Mouse (Mus musculus): ENCODE measurements at regions not wholly inside any gene's neighbourhood (a gene's known extent, or its start where the extent isn't known, plus 50 kb on each side); places are given as distances from the start of the nearest gene placed in this dataset.

GRCm38 (mm10) chr4:140307481-140307880, 60.9 kb upstream of the Igsf21 start:
- Histone ChIP-seq H3ac (ENCODE audit: control insufficient read depth, insufficient read length, low read depth) (no peak overlapping the region), H3K4me3 (ENCODE audit: insufficient read depth, poor library complexity, severe bottlenecking) (no peak overlapping the region), H3K36me3 (ENCODE audit: control insufficient read depth, insufficient read depth) (no peaks in the 10 kb centered on the region), H3K79me2 (ENCODE audit: control insufficient read depth, insufficient read depth) (no peaks in the 10 kb centered on the region), H3K79me3 (ENCODE audit: low read depth) (no peaks in the 10 kb centered on the region), H3K27me3 (ENCODE audit: control insufficient read depth, insufficient read depth, insufficient read length) (no peaks in the 10 kb centered on the region)
- TF ChIP-seq CTCF (IDR thresholded peaks at IDR 0.05; ENCODE audit: control insufficient read depth, insufficient read depth, insufficient read length) (no peak), MYOG (IDR thresholded peaks at IDR 0.05; ENCODE audit: control insufficient read depth, extremely low read depth, insufficient read length) (no peak), FOSL1 (IDR thresholded peaks at IDR 0.05; ENCODE audit: insufficient read depth, low read length, poor library complexity, severe bottlenecking) (no peak), MYOD1 (IDR thresholded peaks at IDR 0.05; ENCODE audit: control insufficient read depth, insufficient read length, low read depth) (no peak), MAX (IDR thresholded peaks at IDR 0.05) (no peak), CEBPB (IDR thresholded peaks at IDR 0.05; ENCODE audit: low read depth) (no peak), USF1 (IDR thresholded peaks at IDR 0.05; ENCODE audit: low read depth) (no peak)

GRCm38 (mm10) chr4:140304960-140305359, 58.4 kb upstream of the Igsf21 start:
- Histone ChIP-seq H3K4me3 (ENCODE audit: insufficient read depth, poor library complexity, severe bottlenecking) (no peak overlapping the region), H3K27me3 (ENCODE audit: control insufficient read depth, insufficient read depth, insufficient read length) (no peaks in the 10 kb centered on the region), H3ac (ENCODE audit: control insufficient read depth, insufficient read length, low read depth) (no peak overlapping the region), H3K36me3 (ENCODE audit: control insufficient read depth, insufficient read depth) (no peaks in the 10 kb centered on the region), H3K79me3 (ENCODE audit: low read depth) (no peaks in the 10 kb centered on the region), H3K79me2 (ENCODE audit: control insufficient read depth, insufficient read depth) (no peaks in the 10 kb centered on the region)
- TF ChIP-seq CTCF (IDR thresholded peaks at IDR 0.05; ENCODE audit: control insufficient read depth, insufficient read depth, insufficient read length) (no peak), MYOD1 (IDR thresholded peaks at IDR 0.05; ENCODE audit: control insufficient read depth, insufficient read length, low read depth) (no peak), USF1 (IDR thresholded peaks at IDR 0.05; ENCODE audit: low read depth) (no peak), MAX (IDR thresholded peaks at IDR 0.05) (no peak), MYOG (IDR thresholded peaks at IDR 0.05; ENCODE audit: control insufficient read depth, extremely low read depth, insufficient read length) (no peak), CEBPB (IDR thresholded peaks at IDR 0.05; ENCODE audit: low read depth) (no peak), FOSL1 (IDR thresholded peaks at IDR 0.05; ENCODE audit: insufficient read depth, low read length, poor library complexity, severe bottlenecking) (no peak)

- Histone ChIP-seq H3K4me3 (ENCODE audit: insufficient read depth, poor library complexity, severe bottlenecking) (no peak overlapping the region), H3K36me3 (ENCODE audit: control insufficient read depth, insufficient read depth) (no peaks in the 10 kb centered on the region), H3K79me3 (ENCODE audit: low read depth) (no peaks in the 10 kb centered on the region), H3ac (ENCODE audit: control insufficient read depth, insufficient read length, low read depth) (no peak overlapping the region), H3K79me2 (ENCODE audit: control insufficient read depth, insufficient read depth) (no peaks in the 10 kb centered on the region), H3K27me3 (ENCODE audit: control insufficient read depth, insufficient read depth, insufficient read length) (no peaks in the 10 kb centered on the region)
- TF ChIP-seq CEBPB (IDR thresholded peaks at IDR 0.05; ENCODE audit: low read depth) = no peak
- no peak for TF ChIP-seq MYOD1 (IDR thresholded peaks at IDR 0.05; ENCODE audit: control insufficient read depth, insufficient read length, low read depth)
- no peak for TF ChIP-seq MYOG (IDR thresholded peaks at IDR 0.05; ENCODE audit: control insufficient read depth, extremely low read depth, insufficient read length)
- no peak for TF ChIP-seq MAX (IDR thresholded peaks at IDR 0.05)
- TF ChIP-seq CTCF (IDR thresholded peaks at IDR 0.05; ENCODE audit: control insufficient read depth, insufficient read depth, insufficient read length) = no peak
These were observed 55.1 kb upstream of the Igsf21 start for GRCm38 (mm10) chr4:140301661-140302060.

- Histone ChIP-seq H3K4me3 (ENCODE audit: insufficient read depth, poor library complexity, severe bottlenecking) (no peak overlapping the region), H3K79me3 (ENCODE audit: low read depth) (no peaks in the 10 kb centered on the region), H3K79me2 (ENCODE audit: control insufficient read depth, insufficient read depth) (no peaks in the 10 kb centered on the region), H3K27me3 (ENCODE audit: control insufficient read depth, insufficient read depth, insufficient read length) (no peaks in the 10 kb centered on the region), H3ac (ENCODE audit: control insufficient read depth, insufficient read length, low read depth) (no peak overlapping the region), H3K36me3 (ENCODE audit: control insufficient read depth, insufficient read depth) (no peaks in the 10 kb centered on the region)
- TF ChIP-seq CTCF (IDR thresholded peaks at IDR 0.05; ENCODE audit: control insufficient read depth, insufficient read depth, insufficient read length) (no peak), FOSL1 (IDR thresholded peaks at IDR 0.05; ENCODE audit: insufficient read depth, low read length, poor library complexity, severe bottlenecking) (no peak), MYOD1 (IDR thresholded peaks at IDR 0.05; ENCODE audit: control insufficient read depth, insufficient read length, low read depth) (no peak), USF1 (IDR thresholded peaks at IDR 0.05; ENCODE audit: low read depth) (no peak)
These were observed 51.5 kb upstream of the Igsf21 start for GRCm38 (mm10) chr4:140297912-140298620.

Data from C2C12 (cell line).